Mouse (Mus musculus): Measurements from ENCODE around the gene Ap1g1.

DNA sequence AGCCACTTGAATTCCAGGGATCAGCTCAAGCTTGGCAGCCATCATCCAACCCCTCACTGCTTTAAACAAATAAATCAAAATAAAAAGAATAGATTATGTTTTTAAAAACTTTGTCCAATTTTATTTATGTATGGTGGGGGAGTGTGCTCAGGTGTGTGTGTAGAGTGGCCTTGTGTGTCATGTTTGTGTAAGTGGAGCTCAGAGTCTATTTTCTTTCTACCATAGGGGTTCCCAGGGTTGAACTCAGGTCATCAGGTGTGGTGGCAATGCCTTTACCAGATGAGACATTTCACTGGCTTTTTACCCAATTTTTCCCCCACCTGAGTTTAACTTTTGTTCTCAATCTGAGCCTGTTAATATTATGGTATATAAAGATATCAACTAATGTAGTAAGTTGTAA, 20.4 kb downstream of the Ap1g1 start:
- TF ChIP-seq CTCF (IDR thresholded peaks at IDR 0.05) (no peak), EP300 (IDR thresholded peaks at IDR 0.05) (no peak)

Data from lung, postnatal 0 days (tissue).